Mouse (Mus musculus) NIH3T3 (cell line): ENCODE data around the gene Psma5.
A peak's percentile ranks its signal among the peaks of the same experiment; 100 is the strongest.

Source experiments
- DNase-seq: peaks from one replicate; pipeline ENCODE4 v3.0.0-alpha.2; 2012; ENCODE audit warnings: low read depth

Gene Psma5

GRCm38 (mm10) chr3:108306387-108306786 lies 49.7 kb downstream of the Psma5 start:
- no peak for DNase-seq

- DNase-seq, result no peak
These were observed 50.8 kb downstream of the Psma5 start for GRCm38 (mm10) chr3:108307485-108307884.

GRCm38 (mm10) chr3:108310921-108311341 lies 54.2 kb downstream of the Psma5 start:
- peak; percentile 71 for DNase-seq

- DNase-seq, result no peak
These were observed 55.0 kb downstream of the Psma5 start for GRCm38 (mm10) chr3:108311688-108312087.

- DNase-seq, result no peak
These were observed 55.7 kb downstream of the Psma5 start for GRCm38 (mm10) chr3:108312414-108312813.

GRCm38 (mm10) chr3:108313138-108313537 lies 56.4 kb downstream of the Psma5 start:
- no peak for DNase-seq

- no peak for DNase-seq
These were observed 57.4 kb downstream of the Psma5 start for GRCm38 (mm10) chr3:108314038-108314675.

- DNase-seq, result peak; percentile 27
These were observed 61.8 kb downstream of the Psma5 start for GRCm38 (mm10) chr3:108318517-108318916.

- no peak for DNase-seq
These were observed 64.9 kb downstream of the Psma5 start for GRCm38 (mm10) chr3:108321671-108322070.

GRCm38 (mm10) chr3:108322136-108322535 lies 65.4 kb downstream of the Psma5 start:
- DNase-seq, result no peak

GRCm38 (mm10) chr3:108322962-108323361 lies 66.2 kb downstream of the Psma5 start:
- DNase-seq, result peak; percentile 24

- DNase-seq, result no peak
These were observed 68.1 kb downstream of the Psma5 start for GRCm38 (mm10) chr3:108324837-108325236.

GRCm38 (mm10) chr3:108325521-108325920 lies 68.8 kb downstream of the Psma5 start:
- DNase-seq, result no peak

- no peak for DNase-seq
These were observed 70.5 kb downstream of the Psma5 start for GRCm38 (mm10) chr3:108327275-108327674.

- peak; percentile 80 for DNase-seq
These were observed 71.2 kb downstream of the Psma5 start for GRCm38 (mm10) chr3:108327916-108328315.

- peak; percentile 33 for DNase-seq
These were observed 71.7 kb downstream of the Psma5 start for GRCm38 (mm10) chr3:108328441-108328841.
